Comparison of ENCODE assay signal across 8 mouse cellular contexts in the genomic region with DNA sequence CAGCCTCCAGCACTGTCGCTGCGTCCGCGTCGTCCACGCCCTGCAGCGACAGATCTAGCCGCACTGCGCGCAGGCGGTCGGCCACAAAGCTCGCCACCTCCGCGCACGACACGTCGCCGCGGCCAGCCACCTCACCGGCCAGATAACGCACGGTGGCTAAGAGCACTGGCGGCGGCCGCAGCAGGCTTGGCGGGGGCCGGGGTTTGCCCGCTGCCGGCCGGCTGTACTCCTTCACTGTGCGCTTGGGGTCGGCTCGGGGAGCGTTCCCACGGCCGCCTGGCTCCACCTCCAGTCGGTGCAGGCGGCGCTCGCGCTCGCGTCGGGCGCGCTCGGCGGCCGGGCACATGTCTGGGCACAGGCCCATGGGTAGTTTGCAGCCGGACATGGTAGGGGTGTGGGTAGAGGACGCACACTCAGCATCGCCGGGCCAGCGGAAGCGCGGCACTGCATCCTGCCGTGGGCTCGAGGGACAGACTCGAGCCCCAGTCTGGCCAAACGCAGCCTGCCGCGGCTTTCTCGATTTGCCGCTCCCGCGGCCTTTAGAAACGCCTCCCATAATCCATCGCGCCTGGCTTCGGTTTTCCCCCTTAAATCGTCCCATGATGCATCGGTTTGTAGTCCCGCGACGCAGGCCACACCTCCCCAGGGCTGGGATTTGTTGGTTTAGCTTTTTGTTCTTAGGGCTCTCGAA. TPM values are rescaled to one million over a fixed set of nuclear protein-coding genes. Genes with fewer than 3 reads are reported as not detected.
DNase-seq lines count a peak whose midpoint lies in the region; ATAC-seq lines count a peak whose summit lies in the region.

A gene (minus strand): TSS at position 665 of the 691 bp plus-strand sequence.

- peak within 1 kb of the TSS; percentile 94 for H3K27ac ChIP-seq in hindbrain, embryonic 16.5 days (ENCODE audit: low read depth, low read length)
- H3K27ac ChIP-seq in macrophage, result peak within 1 kb of the TSS; percentile 44

- H3K27me3 ChIP-seq in hindbrain, embryonic 16.5 days (replicated peaks; ENCODE audit: control insufficient read depth, insufficient read depth, low read length), result no peaks in the 10 kb centered on the region

- under 1% methylated on average over 55 of the region's 77 CpGs for WGBS in hindbrain, embryonic 16.5 days
- under 1% methylated on average over 77 of the region's 77 CpGs for WGBS in macrophage (ENCODE audit: missing documents)

- H3K9me3 ChIP-seq in hindbrain, embryonic 16.5 days (ENCODE audit: control insufficient read depth, low read length), result no peaks in the 10 kb centered on the region

- peaks cover 23% of the 10 kb centered on the region for H3K36me3 ChIP-seq in hindbrain, embryonic 16.5 days (ENCODE audit: control insufficient read depth, insufficient read depth, low read length)
- peaks cover 10% of the 10 kb centered on the region; the same call in 1 of the 2 replicates for H3K36me3 ChIP-seq in macrophage (ENCODE audit: inconsistent target)

- H3K9ac ChIP-seq in hindbrain, embryonic 16.5 days (ENCODE audit: low read depth, low read length), result peak within 1 kb of the TSS; percentile 90

- H3K4me1 ChIP-seq in hindbrain, embryonic 16.5 days (ENCODE audit: control insufficient read depth, insufficient read depth, low read depth, low read length), result peaks cover 15% of the 10 kb centered on the region

- peak; percentile 90 for ATAC-seq in hindbrain, embryonic 16.5 days

- peaks cover 12% of the 10 kb centered on the region; the same call in 1 of the 2 replicates for H3K79me2 ChIP-seq in macrophage (ENCODE audit: inconsistent target)

- peak; percentile 97 for DNase-seq in ZHBTc4 (ENCODE audit: low read depth, low spot score)
- DNase-seq in cerebellum, postnatal 4 days (ENCODE audit: low spot score in 2 of 2), result peak; percentile 76 to 83
- DNase-seq in gastrocnemius, adult 18-20 months (ENCODE audit: low spot score), result peak; percentile 88
- peak; percentile 90 for DNase-seq in left cerebral cortex, adult 18-20 months (ENCODE audit: low spot score in 2 of 2)
- DNase-seq in right cerebral cortex, adult 18-20 months, result peak; percentile 92
- DNase-seq in urinary bladder, postnatal 25 days (ENCODE audit: low spot score), result peak; percentile 73

- peak within 1 kb of the TSS; percentile 89 for H3K4me3 ChIP-seq in hindbrain, embryonic 16.5 days (ENCODE audit: low read length)
- H3K4me3 ChIP-seq in macrophage (ENCODE audit: inconsistent target), result peak within 1 kb of the TSS; percentile 72

- H3K4me2 ChIP-seq in hindbrain, embryonic 16.5 days (ENCODE audit: low read length), result peak within 1 kb of the TSS; percentile 90

RNA-seq across cellular contexts. Expression of the gene that starts here (rescaled TPM):
- total RNA-seq in gastrocnemius, adult 18-20 months (2021), result 1 to 10 TPM; 8.6 to 9.7 TPM
- polyA plus RNA-seq in hindbrain, embryonic 16.5 days (2015; fragmentation: Nextera tagmentation; extraction: Ambion mirVana), result 48.5 and 53.9 TPM in 2 replicates
- 10 to 100 TPM; 17.8 to 19.0 TPM for total RNA-seq in left cerebral cortex, adult 18-20 months (2021)
- 1 to 10 TPM in 25 of 26 experiments, under 1 TPM in 1; 0.80 to 6.3 (median 1.7) TPM for total RNA-seq in macrophage (2018; cell fraction: chromatin; rRNA removed)
- 1 to 10 TPM; 4.5 to 9.3 (median 7.0) TPM for total RNA-seq in macrophage (2018; cell fraction: cytosol; rRNA removed)
- 1 to 10 TPM; 1.2 to 5.4 (median 3.5) TPM for total RNA-seq in macrophage (2018; cell fraction: nucleus; rRNA removed)
- 1.4 to 11.0 TPM (median 6.6 TPM) in 3 replicates for polyA plus RNA-seq in macrophage (2018)

Comparison
In these comparisons a context has a peak if more than half of its experiments do, and no peak if none do; other contexts are left out.
1. Peak in every context shown above with its lines: DNase-seq, ATAC-seq, H3K4me3 ChIP-seq and H3K27ac ChIP-seq.